Mouse (Mus musculus) spleen, adult 2 months (tissue): ENCODE results near the gene Fis1. TPM values are rescaled to one million over a fixed set of nuclear protein-coding genes. Genes with fewer than 3 reads are reported as not detected.

Source experiments
- DNase-seq, 2 experiments: peaks; one replicate each; pipeline versions ENCODE4 v3.0.0 to v3.0.0-alpha.2; 2012 to 2021; ENCODE audit warnings: low spot score in 2 of 2, low read depth in 1 of 2
- H3K27ac ChIP-seq: fragments of 200-500 bp; 2 replicates; pipeline ENCODE4 v1.5.1; 2012; ENCODE audit warnings: low read length, inconsistent platforms; ENCODE audit not compliant: insufficient read depth
- H3K27me3 ChIP-seq: fragments of 200-500 bp; 2 replicates; pipeline ENCODE4 v1.6.1; 2012; ENCODE audit warnings: mild to moderate bottlenecking, moderate library complexity, low read length, inconsistent platforms; ENCODE audit not compliant: control insufficient read depth, insufficient read depth
- H3K36me3 ChIP-seq: fragments of 200-500 bp; 2 replicates; pipeline ENCODE4 v1.6.1; 2012; ENCODE audit warnings: mild to moderate bottlenecking, low read length, inconsistent platforms; ENCODE audit not compliant: control insufficient read depth, insufficient read depth
- H3K4me1 ChIP-seq: fragments of 200-500 bp; 2 replicates; pipeline ENCODE4 v1.6.1; 2011; ENCODE audit warnings: inconsistent platforms; ENCODE audit not compliant: control insufficient read depth, insufficient read depth, insufficient read length
- H3K4me3 ChIP-seq: fragments of 200-500 bp; 2 replicates; pipeline ENCODE4 v1.5.1; 2011; ENCODE audit warnings: mild to moderate bottlenecking, inconsistent platforms; ENCODE audit not compliant: insufficient read depth, insufficient read length; ENCODE audit errors: extremely low read depth
- CTCF ChIP-seq: fragments of 200-500 bp; IDR thresholded peaks from 2 replicates; pipeline ENCODE4 v1.5.1; 2011; ENCODE audit warnings: mild to moderate bottlenecking, inconsistent platforms; ENCODE audit not compliant: insufficient read depth, insufficient read length, insufficient replicate concordance; ENCODE audit errors: extremely low read depth
- POLR2A ChIP-seq: fragments of 200-500 bp; IDR thresholded peaks from 2 replicates; pipeline ENCODE4 v1.6.1; 2011; ENCODE audit warnings: low read depth, low read length, inconsistent platforms
- WGBS: fragments of 180-500 bp; shearing (Covaris S2); methylation state at CpG from one replicate; pipeline ENCODE4 v1.1.7; 2018; 5-methylcytosine and 5-hydroxymethylcytosine counted together
- polyA plus RNA-seq: library from polyadenylated mRNA; depleted of rRNA; stranded (reverse); fragments of >200 nt; gene quantifications from 2 replicates; pipeline ENCODE4 v1.2.3, GENCODE M21; 2012

Gene Fis1
- polyA plus RNA-seq, 1 experiment, result 130 TPM

GRCm38 (mm10) chr5:136982338-136982930, 29.4 kb downstream of the Fis1 start:
- TF ChIP-seq POLR2A, result no peak
- peak; percentile 60 for TF ChIP-seq CTCF
- no peak overlapping the region for H3K4me3 ChIP-seq
- H3K27ac ChIP-seq, result no peak overlapping the region
- WGBS, result 59% methylated on average over 16 of the region's 16 CpGs
- DNase-seq, result peak; percentile 9 to 43
- H3K36me3 ChIP-seq, result no peaks in the 10 kb centered on the region
- H3K27me3 ChIP-seq, result no peaks in the 10 kb centered on the region
- no peaks in the 10 kb centered on the region; the same call in 1 of the 2 replicates for H3K4me1 ChIP-seq

- H3K4me1 ChIP-seq, result peaks cover 2% of the 10 kb centered on the region; the same call in 1 of the 2 replicates
- H3K27ac ChIP-seq, result no peak overlapping the region
- no peak for DNase-seq
- no peaks in the 10 kb centered on the region for H3K27me3 ChIP-seq
- 90% methylated on average over 14 of the region's 14 CpGs for WGBS
- H3K4me3 ChIP-seq, result no peak overlapping the region
- H3K36me3 ChIP-seq, result no peaks in the 10 kb centered on the region
- TF ChIP-seq CTCF, result no peak
- no peak for TF ChIP-seq POLR2A
Measured at GRCm38 (mm10) chr5:136984828-136985227, 31.8 kb downstream of the Fis1 start.

GRCm38 (mm10) chr5:136986695-136987137, 33.6 kb downstream of the Fis1 start, which contains the start of gene Plod3:
Plod3 (plus strand) TSS chr5:136987019.
- H3K36me3 ChIP-seq, result peaks cover 10% of the 10 kb centered on the region
- TF ChIP-seq POLR2A, result peak; percentile 31; the same call in 1 of the 2 replicates
- no peak for TF ChIP-seq CTCF
- WGBS, result under 1% methylated on average over 26 of the region's 26 CpGs
- peaks cover 2% of the 10 kb centered on the region; the same call in 1 of the 2 replicates for H3K4me1 ChIP-seq
- H3K4me3 ChIP-seq, result peak within 1 kb of the TSS; percentile 76
- peak within 1 kb of the TSS; percentile 58 for H3K27ac ChIP-seq
- no peaks in the 10 kb centered on the region for H3K27me3 ChIP-seq
- peak; percentile 96 to 99 for DNase-seq

GRCm38 (mm10) chr5:136987138-136987933, 34.3 kb downstream of the Fis1 start:
- TF ChIP-seq CTCF (no peak), POLR2A (no peak)
- Histone ChIP-seq H3K27ac (peak overlapping the region; percentile 58), H3K4me3 (peak overlapping the region; percentile 76), H3K36me3 (peaks cover 12% of the 10 kb centered on the region), H3K27me3 (no peaks in the 10 kb centered on the region), H3K4me1 (peaks cover 2% of the 10 kb centered on the region; the same call in 1 of the 2 replicates)
- under 1% methylated on average over 67 of the region's 67 CpGs for WGBS
- DNase-seq, result peak in 1 of 2 experiments; percentile 56

- TF ChIP-seq CTCF, result no peak
- TF ChIP-seq POLR2A, result no peak
- H3K27me3 ChIP-seq, result no peaks in the 10 kb centered on the region
- peak within 1 kb of the TSS; percentile 58 for H3K27ac ChIP-seq
- 5% methylated on average over 12 of the region's 12 CpGs for WGBS
- peaks cover 12% of the 10 kb centered on the region for H3K36me3 ChIP-seq
- peaks cover 2% of the 10 kb centered on the region; the same call in 1 of the 2 replicates for H3K4me1 ChIP-seq
- peak within 1 kb of the TSS; percentile 76 for H3K4me3 ChIP-seq
- no peak for DNase-seq
Measured at GRCm38 (mm10) chr5:136987934-136988271, 34.8 kb downstream of the Fis1 start, which contains the start of gene Znhit1. Znhit1 (minus strand) TSS chr5:136988021.

GRCm38 (mm10) chr5:136988420-136988819, 35.3 kb downstream of the Fis1 start:
- 55% methylated on average over 6 of the region's 7 CpGs for WGBS
- no peaks in the 10 kb centered on the region for H3K27me3 ChIP-seq
- peaks cover 2% of the 10 kb centered on the region; the same call in 1 of the 2 replicates for H3K4me1 ChIP-seq
- peak overlapping the region; percentile 27; the same call in 1 of the 2 replicates for H3K4me3 ChIP-seq
- TF ChIP-seq POLR2A, result no peak
- TF ChIP-seq CTCF, result no peak
- H3K27ac ChIP-seq, result no peak overlapping the region
- H3K36me3 ChIP-seq, result peaks cover 12% of the 10 kb centered on the region
- DNase-seq, result no peak
